Mouse (Mus musculus) embryonic facial prominence, embryonic 15.5 days (tissue): ENCODE measurements at regions not wholly inside any gene's neighbourhood (a gene's known extent, or its start where the extent isn't known, plus 50 kb on each side); places are given as distances from the start of the nearest gene placed in this dataset.
A peak's percentile ranks its signal among the peaks of the same experiment; 100 is the strongest.

ENCODE experiments used
- ATAC-seq: fragments of 200-750 bp; cut with Nextera tagmentation; 2 replicates; pipeline ENCODE4 v1.8.0; 2017; ENCODE audit warnings: low read depth, moderate TSS enrichment; ENCODE audit not compliant: insufficient number of reproducible peaks, low FRiP score, low TSS enrichment
- H3K27ac ChIP-seq: fragments of 300-500 bp; sonication (generic); replicated peaks from 2 replicates; pipeline ENCODE4 v1.5.1; 2015; ENCODE audit warnings: mild to moderate bottlenecking, inconsistent platforms
- H3K27me3 ChIP-seq: fragments of 300-500 bp; sonication (generic); 2 replicates; pipeline ENCODE4 v1.6.1; 2015; ENCODE audit warnings: inconsistent platforms
- H3K36me3 ChIP-seq: fragments of 300-500 bp; sonication (generic); 2 replicates; pipeline ENCODE4 v1.6.1; 2015; ENCODE audit warnings: mild to moderate bottlenecking, inconsistent platforms
- H3K4me1 ChIP-seq: fragments of 300-500 bp; sonication (generic); 2 replicates; pipeline ENCODE4 v1.6.1; 2015; ENCODE audit warnings: inconsistent platforms
- H3K4me2 ChIP-seq: fragments of 300-500 bp; sonication (generic); replicated peaks from 2 replicates; pipeline ENCODE4 v1.6.1; 2015; ENCODE audit warnings: mild to moderate bottlenecking, inconsistent platforms
- H3K4me3 ChIP-seq: fragments of 300-500 bp; sonication (generic); replicated peaks from 2 replicates; pipeline ENCODE4 v1.5.1; 2015; ENCODE audit warnings: mild to moderate bottlenecking, inconsistent platforms
- H3K9ac ChIP-seq: fragments of 300-500 bp; sonication (generic); 2 replicates; pipeline ENCODE4 v1.6.1; 2015; ENCODE audit warnings: inconsistent platforms
- H3K9me3 ChIP-seq: fragments of 300-500 bp; sonication (generic); replicated peaks from 2 replicates; pipeline ENCODE4 v1.6.1; 2016; ENCODE audit warnings: inconsistent platforms
- WGBS: fragments of 180-500 bp; shearing (Covaris S2); methylation state at CpG from one replicate; pipeline ENCODE4 v1.1.7; 2015; 5-methylcytosine and 5-hydroxymethylcytosine counted together

DNA sequence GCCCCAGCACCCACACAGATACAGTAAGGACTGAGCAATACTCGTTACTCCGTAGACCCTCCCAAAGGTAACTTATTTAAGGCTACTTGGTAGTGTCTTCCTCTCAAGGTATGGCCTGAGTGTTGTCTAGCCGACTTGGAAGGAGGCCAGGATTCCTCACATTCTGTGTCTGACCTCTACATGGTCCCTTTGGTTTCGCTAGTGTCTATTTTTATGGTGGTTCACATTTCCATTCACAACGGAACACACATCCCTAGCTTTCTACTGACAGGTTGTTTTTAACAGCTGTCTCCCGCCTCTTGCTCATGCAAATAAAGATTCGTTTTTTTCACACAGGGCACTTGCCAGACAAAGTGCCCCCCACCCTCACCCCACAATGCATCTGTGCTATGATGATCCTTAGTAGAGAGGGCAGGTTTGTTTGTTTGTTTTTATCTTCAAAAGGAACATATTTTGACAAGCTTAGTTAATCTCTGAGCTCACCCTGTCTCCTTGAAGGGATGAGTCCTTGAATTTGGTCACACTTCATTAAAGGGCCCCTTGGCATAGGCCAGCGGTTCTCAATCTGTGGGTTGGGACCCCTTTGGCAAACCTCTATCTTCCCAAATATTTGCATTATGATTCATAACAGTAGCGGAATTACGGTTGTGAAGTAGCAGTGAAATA lies 52.7 kb downstream of the Phlda1 start:
- no peak overlapping the region for H3K4me3 ChIP-seq
- H3K27me3 ChIP-seq = no peaks in the 10 kb centered on the region
- H3K36me3 ChIP-seq = no peaks in the 10 kb centered on the region
- peaks cover 12% of the 10 kb centered on the region; the same call in 1 of the 2 replicates for H3K4me1 ChIP-seq
- no peak overlapping the region for H3K9ac ChIP-seq
- whole genome bisulfite sequencing = 54% methylated on average over 10 of the region's 10 CpGs
- no peak overlapping the region for H3K27ac ChIP-seq
- H3K4me2 ChIP-seq = no peak overlapping the region
- no peak for ATAC-seq
- H3K9me3 ChIP-seq = no peaks in the 10 kb centered on the region

DNA sequence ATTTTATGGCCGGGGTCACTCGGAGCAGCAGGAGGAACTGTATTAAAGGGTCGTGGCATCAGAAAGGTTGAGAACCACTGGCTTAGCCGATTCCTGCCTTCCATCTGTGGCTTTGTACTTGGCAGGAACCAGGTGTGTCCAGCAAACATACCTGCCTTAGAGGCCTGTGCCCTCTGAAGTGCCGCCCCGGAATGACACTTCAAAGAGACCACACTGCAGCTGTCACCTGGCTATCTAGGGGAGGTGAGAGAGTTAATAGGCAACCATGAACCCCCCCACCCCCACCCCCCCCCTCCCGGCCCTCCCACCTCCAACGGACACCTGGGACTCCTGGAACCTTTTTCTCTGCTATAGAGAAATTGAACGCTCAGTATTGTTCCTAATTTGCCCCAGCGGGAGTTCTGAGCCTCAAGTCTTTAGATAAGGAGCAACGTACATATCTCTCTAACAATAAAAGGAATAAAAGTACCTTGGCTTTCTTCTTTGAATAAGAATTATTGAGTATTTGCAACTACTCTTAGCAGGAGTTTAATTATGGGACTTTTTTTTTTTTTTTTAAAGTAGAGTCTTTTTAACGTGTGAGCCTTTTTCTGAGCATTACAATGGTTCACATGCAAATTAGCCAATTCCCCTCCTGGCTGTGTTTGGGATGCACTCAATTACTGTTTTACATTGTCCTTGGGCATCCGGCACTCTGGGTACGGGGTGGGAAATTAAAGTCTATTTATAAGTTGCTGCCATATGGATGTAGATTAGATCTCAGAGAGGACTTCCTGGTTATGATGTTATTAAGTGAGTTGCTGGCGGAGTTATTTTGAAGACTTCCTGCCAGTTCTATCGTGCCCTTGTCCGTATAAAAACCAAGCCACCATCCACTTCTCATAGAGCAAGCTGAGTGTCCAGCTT lies 53.5 kb downstream of the Phlda1 start:
- Histone ChIP-seq H3K27ac (no peak overlapping the region; the same call in 1 of the 2 replicates), H3K4me1 (peaks cover 9% of the 10 kb centered on the region; the same call in 1 of the 2 replicates), H3K4me2 (no peak overlapping the region), H3K27me3 (no peaks in the 10 kb centered on the region), H3K36me3 (no peaks in the 10 kb centered on the region), H3K4me3 (no peak overlapping the region), H3K9ac (no peak overlapping the region), H3K9me3 (no peaks in the 10 kb centered on the region)
- 53% methylated on average over 17 of the region's 17 CpGs for WGBS
- no peak for ATAC-seq

DNA sequence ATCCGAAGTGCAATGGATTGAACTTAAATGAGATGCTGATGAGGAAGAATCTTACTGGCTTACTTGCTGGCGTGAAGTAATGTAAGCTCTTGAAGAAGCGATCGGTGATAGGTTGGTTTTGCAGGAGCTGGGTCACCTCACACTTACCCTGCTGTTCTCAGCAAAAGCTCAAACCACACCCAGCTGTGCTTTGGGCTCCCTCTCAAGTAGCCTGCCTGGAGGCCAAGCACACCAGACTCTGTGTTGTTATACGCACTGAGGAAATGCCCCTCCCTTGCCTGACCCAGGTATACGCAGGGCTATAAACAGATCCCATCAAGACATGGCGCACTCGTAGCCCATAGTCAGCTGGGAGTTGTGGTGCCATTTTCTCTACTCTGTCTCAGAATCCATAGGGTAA lies 56.5 kb downstream of the Phlda1 start:
- Histone ChIP-seq H3K4me2 (no peak overlapping the region), H3K9ac (no peak overlapping the region), H3K36me3 (no peaks in the 10 kb centered on the region), H3K4me1 (peaks cover 19% of the 10 kb centered on the region), H3K27me3 (no peaks in the 10 kb centered on the region), H3K9me3 (no peaks in the 10 kb centered on the region), H3K27ac (no peak overlapping the region), H3K4me3 (no peak overlapping the region)
- WGBS = 70% methylated on average over 8 of the region's 8 CpGs
- ATAC-seq = no peak

DNA sequence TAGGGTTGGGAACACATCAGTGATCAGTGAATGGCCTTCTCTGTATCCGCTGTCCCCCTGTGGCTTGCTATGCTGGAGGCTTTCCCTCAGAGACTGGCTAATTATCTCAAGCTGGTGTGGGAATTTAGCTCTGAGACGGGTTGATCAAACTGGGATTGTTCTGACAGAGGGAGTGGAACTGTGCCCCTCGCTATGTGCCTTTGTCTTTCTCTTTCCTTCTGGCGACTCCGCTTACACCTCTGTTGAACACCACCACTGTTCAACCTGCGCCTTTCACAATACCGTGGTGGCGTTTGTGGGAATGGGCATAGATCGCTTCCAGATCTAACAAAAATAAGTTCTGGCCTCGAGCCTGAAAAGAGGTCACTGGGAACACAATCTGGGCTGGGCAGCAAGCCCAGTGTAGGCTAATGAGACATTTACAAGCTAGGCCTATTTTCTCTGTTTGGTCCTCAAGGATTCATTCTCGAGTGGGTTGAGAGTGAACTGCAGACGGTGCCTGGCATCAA lies 60.8 kb downstream of the Phlda1 start:
- Histone ChIP-seq H3K27me3 (no peaks in the 10 kb centered on the region), H3K9me3 (no peaks in the 10 kb centered on the region), H3K36me3 (no peaks in the 10 kb centered on the region), H3K4me1 (peaks cover 12% of the 10 kb centered on the region), H3K4me2 (no peak overlapping the region), H3K4me3 (no peak overlapping the region), H3K27ac (peak overlapping the region; percentile 22; the same call in 1 of the 2 replicates), H3K9ac (no peak overlapping the region)
- ATAC-seq = peak; percentile 53; the same call in 1 of the 2 replicates
- 43% methylated on average over 12 of the region's 12 CpGs for WGBS

DNA sequence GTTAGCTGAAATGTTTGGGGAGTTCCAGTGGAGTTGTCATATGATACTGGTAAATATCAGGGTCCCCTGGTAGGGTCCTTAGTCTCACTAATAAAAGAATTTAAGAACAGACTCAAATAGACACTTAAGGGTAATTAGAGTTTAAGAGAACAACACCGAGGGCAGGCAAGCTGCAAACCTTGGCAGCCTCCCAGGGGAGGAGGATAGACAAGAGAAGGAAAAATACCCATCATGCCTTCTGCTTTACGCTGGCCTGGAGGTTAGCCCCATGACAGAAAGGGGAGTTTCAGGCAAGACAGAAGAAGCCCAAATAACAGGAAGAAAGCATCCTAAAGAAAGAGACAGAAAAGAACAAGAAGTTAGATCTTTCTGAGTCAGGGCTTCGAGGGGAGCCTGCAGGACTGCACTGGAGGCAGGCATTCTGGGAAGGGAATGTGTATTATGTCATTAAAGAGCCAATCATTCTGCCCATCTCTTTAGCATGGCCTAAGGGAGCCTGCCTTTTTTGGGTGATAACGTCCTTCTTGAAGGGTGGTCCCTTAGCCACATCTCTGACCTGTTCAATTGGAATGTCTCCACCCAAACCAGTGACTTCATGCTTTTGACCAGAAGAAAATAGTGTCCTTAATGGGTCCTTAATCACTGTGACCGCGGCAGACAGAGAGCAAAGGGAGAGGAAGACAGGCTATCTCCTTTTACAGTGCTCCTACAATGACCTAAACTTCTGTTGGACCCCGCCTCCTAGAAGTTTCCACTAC lies 64.6 kb downstream of the Phlda1 start:
- Histone ChIP-seq H3K36me3 (no peaks in the 10 kb centered on the region), H3K4me1 (peaks cover 17% of the 10 kb centered on the region), H3K27ac (no peak overlapping the region), H3K27me3 (no peaks in the 10 kb centered on the region), H3K9me3 (no peaks in the 10 kb centered on the region), H3K9ac (no peak overlapping the region), H3K4me3 (no peak overlapping the region), H3K4me2 (no peak overlapping the region)
- no peak for ATAC-seq
- 46% methylated on average over 7 of the region's 7 CpGs for WGBS

DNA sequence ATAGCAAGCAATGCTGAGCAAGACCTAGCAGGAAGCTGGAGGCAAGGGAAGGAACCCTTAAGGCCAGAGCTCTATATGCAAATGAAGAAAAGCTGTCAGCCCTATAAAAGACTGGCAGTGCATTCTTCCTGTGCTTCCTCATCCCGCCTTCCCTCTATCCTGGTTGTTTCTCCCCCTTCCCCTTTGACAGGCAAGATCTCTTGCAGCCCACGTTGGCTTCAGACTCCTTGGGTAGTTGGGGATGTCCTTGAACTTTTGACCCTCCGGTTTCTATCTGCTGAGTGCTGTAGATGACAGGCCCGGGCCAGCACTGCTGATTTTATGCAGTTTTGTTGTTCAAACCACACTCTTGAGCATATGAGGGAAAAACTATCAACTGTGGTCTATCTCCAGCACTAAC lies 68.1 kb downstream of the Phlda1 start:
- H3K4me2 ChIP-seq = no peak overlapping the region
- ATAC-seq = no peak
- WGBS = 49% methylated on average over 4 of the region's 4 CpGs
- H3K36me3 ChIP-seq = no peaks in the 10 kb centered on the region
- peaks cover 9% of the 10 kb centered on the region; the same call in 1 of the 2 replicates for H3K4me1 ChIP-seq
- H3K9ac ChIP-seq = no peak overlapping the region
- H3K27ac ChIP-seq = no peak overlapping the region
- no peak overlapping the region for H3K4me3 ChIP-seq
- no peaks in the 10 kb centered on the region for H3K9me3 ChIP-seq
- no peaks in the 10 kb centered on the region for H3K27me3 ChIP-seq

DNA sequence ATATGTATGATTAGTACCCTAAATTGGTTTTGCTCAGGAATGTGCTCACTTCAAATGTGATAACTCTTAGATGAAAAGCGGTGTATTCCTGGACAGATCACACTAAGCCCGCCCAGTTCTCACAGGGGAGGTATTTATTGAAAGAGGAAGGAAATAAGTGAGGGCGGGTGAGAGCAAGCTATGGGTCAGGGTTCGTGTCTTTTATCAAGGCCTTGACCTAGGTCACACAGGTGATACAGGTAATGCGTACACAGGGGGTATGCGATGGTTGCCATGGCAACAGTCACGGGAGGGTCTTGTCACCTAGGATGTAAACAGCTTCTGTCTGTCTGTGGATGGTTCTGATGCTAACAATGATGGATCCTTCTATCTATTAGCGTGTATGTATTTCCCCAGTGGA lies 68.7 kb downstream of the Phlda1 start:
- H3K4me1 ChIP-seq = peaks cover 9% of the 10 kb centered on the region; the same call in 1 of the 2 replicates
- no peaks in the 10 kb centered on the region for H3K36me3 ChIP-seq
- no peaks in the 10 kb centered on the region for H3K27me3 ChIP-seq
- no peak overlapping the region for H3K9ac ChIP-seq
- H3K9me3 ChIP-seq = no peaks in the 10 kb centered on the region
- no peak overlapping the region for H3K27ac ChIP-seq
- 85% methylated on average over 8 of the region's 8 CpGs for WGBS
- no peak overlapping the region for H3K4me2 ChIP-seq
- no peak overlapping the region for H3K4me3 ChIP-seq
- no peak for ATAC-seq

DNA sequence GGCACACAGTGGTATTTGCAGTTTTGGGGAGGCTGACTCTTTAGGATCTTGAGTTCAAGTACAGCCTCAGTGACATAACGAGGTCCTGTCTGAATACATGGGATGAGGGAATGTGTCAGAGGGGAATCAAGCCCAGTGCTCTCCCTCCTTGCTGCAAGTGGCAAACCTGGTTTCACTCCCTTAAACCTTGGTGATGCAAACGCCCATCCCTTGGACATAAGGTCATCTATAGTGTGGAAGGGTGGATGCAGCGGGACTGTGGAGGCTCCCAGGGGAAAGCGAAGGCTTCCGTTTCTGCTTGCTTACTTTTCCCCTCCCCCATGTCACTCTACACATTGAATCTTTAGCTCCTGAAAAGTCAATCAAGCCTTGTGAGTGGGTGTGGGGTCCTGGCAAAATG lies 69.2 kb downstream of the Phlda1 start:
- ATAC-seq = no peak
- no peak overlapping the region for H3K4me2 ChIP-seq
- WGBS = 68% methylated on average over 5 of the region's 5 CpGs

DNA sequence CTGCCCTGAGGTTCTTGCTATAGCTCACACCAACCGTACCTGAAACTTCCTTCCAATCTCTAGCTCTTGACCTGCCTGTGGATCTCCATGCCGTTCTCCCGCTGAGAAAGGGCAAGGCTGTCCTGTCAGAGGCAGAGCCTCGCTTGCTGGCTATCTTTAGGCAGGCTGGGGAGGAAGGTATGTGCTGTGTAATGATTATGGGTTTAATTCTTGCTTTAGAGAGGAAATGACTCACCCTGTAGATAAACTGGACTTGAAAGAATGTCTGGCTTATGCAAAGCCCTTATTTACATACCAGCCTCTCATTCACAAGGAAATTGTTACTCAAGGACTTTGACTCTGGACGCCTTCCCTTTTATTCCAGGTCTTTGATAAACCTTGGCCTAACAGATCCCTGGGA lies 69.8 kb downstream of the Phlda1 start:
- H3K4me1 ChIP-seq = peaks cover 9% of the 10 kb centered on the region; the same call in 1 of the 2 replicates
- no peak overlapping the region for H3K4me3 ChIP-seq
- H3K9ac ChIP-seq = no peak overlapping the region
- H3K27me3 ChIP-seq = no peaks in the 10 kb centered on the region
- peak; percentile 52; the same call in 1 of the 2 replicates for ATAC-seq
- no peaks in the 10 kb centered on the region for H3K9me3 ChIP-seq
- 43% methylated on average over 5 of the region's 5 CpGs for WGBS
- H3K27ac ChIP-seq = no peak overlapping the region
- no peak overlapping the region for H3K4me2 ChIP-seq
- H3K36me3 ChIP-seq = no peaks in the 10 kb centered on the region

More for the DNA sequence above, 69.2 kb downstream of the Phlda1 start:
- Histone ChIP-seq H3K4me1 (peaks cover 9% of the 10 kb centered on the region; the same call in 1 of the 2 replicates), H3K27me3 (no peaks in the 10 kb centered on the region), H3K36me3 (no peaks in the 10 kb centered on the region), H3K4me3 (no peak overlapping the region), H3K9me3 (no peaks in the 10 kb centered on the region), H3K27ac (no peak overlapping the region), H3K9ac (no peak overlapping the region)

DNA sequence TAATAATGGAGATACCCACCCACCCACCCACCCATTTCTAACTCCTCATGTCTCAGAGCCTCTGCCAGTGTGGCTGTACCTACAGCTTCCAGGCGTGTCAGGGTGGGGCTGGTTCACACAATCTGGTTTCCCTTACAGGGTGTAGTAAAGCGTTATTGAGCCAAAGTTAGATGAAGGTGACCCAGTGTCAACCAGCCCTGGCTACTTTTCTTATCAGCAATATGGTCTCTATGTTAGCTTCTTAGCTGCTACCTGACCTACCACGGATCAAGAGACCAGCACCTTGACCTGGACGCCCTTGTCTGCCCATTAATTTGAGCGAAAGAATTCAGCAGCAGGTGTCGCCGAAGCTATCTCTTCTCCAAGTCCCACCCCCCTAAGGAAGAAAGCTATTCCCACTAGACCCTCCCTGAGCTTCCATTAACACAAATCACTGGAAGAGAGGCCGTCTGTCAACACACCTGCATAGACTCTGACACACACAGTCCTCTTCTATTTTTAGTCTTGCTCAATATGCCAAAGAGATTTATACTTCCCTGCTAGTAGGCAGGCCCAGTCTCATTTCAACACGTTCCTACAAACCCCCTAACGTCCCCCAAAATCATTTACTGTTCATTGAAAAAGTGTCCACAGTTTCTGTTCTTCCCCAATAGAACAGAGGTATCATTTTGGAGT lies 70.4 kb downstream of the Phlda1 start:
- no peaks in the 10 kb centered on the region for H3K27me3 ChIP-seq
- H3K9ac ChIP-seq = no peak overlapping the region
- H3K4me1 ChIP-seq = peaks cover 9% of the 10 kb centered on the region; the same call in 1 of the 2 replicates
- H3K9me3 ChIP-seq = no peaks in the 10 kb centered on the region
- ATAC-seq = no peak
- WGBS = 66% methylated on average over 10 of the region's 10 CpGs
- H3K4me2 ChIP-seq = no peak overlapping the region
- no peak overlapping the region for H3K4me3 ChIP-seq
- H3K27ac ChIP-seq = no peak overlapping the region
- no peaks in the 10 kb centered on the region for H3K36me3 ChIP-seq
